Mouse (Mus musculus) limb, embryonic 12.5 days (tissue): Measurements from ENCODE around the gene Mb. TPM values are rescaled to one million over a fixed set of nuclear protein-coding genes. Genes with fewer than 3 reads are reported as not detected.
A peak's percentile ranks its signal among the peaks of the same experiment; 100 is the strongest.

Experiments
- ATAC-seq: fragments of 200-750 bp; cut with Nextera tagmentation; 2 replicates; pipeline ENCODE4 v1.8.0; 2017; ENCODE audit warnings: low read depth, moderate TSS enrichment; ENCODE audit not compliant: insufficient number of reproducible peaks, insufficient read depth, low FRiP score, low TSS enrichment
- H3K27ac ChIP-seq: fragments of 300-500 bp; sonication (generic); 2 replicates; pipeline ENCODE4 v1.5.1; 2016; ENCODE audit warnings: mild to moderate bottlenecking, moderate library complexity
- H3K27me3 ChIP-seq: fragments of 300-500 bp; sonication (generic); 2 replicates; pipeline ENCODE4 v1.6.1; 2016; ENCODE audit warnings: mild to moderate bottlenecking, moderate library complexity
- H3K36me3 ChIP-seq: fragments of 300-500 bp; sonication (generic); 2 replicates; pipeline ENCODE4 v1.6.1; 2016; ENCODE audit warnings: mild to moderate bottlenecking, moderate library complexity
- H3K4me1 ChIP-seq: fragments of 300-500 bp; sonication (generic); replicated peaks from 2 replicates; pipeline ENCODE4 v1.6.1; 2016
- H3K4me2 ChIP-seq: fragments of 300-500 bp; sonication (generic); 2 replicates; pipeline ENCODE4 v1.6.1; 2016; ENCODE audit warnings: mild to moderate bottlenecking, moderate library complexity
- H3K4me3 ChIP-seq: fragments of 300-500 bp; sonication (generic); replicated peaks from 2 replicates; pipeline ENCODE4 v1.5.1; 2016; ENCODE audit warnings: mild to moderate bottlenecking
- H3K9ac ChIP-seq: fragments of 300-500 bp; sonication (generic); replicated peaks from 2 replicates; pipeline ENCODE4 v1.6.1; 2016; ENCODE audit warnings: mild to moderate bottlenecking, moderate library complexity
- H3K9me3 ChIP-seq: fragments of 300-500 bp; sonication (generic); 2 replicates; pipeline ENCODE4 v1.6.1; 2016; ENCODE audit warnings: mild to moderate bottlenecking, moderate library complexity
- WGBS: fragments of 180-500 bp; shearing (Covaris S2); methylation state at CpG from one replicate; pipeline ENCODE4 v1.1.7; 2016; 5-methylcytosine and 5-hydroxymethylcytosine counted together
- polyA plus RNA-seq: library from polyadenylated mRNA; unstranded; fragments of >200 nt; fragmentation: Nextera tagmentation; extraction: Ambion mirVana; gene quantifications from 2 replicates; pipeline ENCODE4 v1.2.1, GENCODE M21; 2016

Mb gene
- polyA plus RNA-seq, 1 experiment from 2014 or later: 3.7 TPM

DNA sequence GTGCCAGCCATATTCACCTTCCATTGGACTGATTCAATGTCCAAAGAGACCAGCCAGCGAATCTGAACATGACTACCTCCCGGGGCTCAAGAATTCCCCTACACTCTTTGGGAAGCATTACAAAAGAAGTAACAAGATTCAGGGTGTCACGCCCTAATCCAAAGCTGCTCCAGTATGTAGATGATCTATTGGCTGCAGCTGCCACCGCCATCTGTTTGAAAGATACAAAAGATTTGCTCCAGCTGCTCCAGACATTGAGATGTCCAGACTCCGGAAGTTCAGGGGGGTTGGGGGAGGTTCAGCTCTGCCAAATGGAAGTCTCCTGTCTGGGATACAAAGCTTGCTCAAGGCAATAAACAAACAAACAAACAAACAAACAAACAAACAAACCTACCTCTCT is 73.9 kb downstream of the Mb start:
- no peak overlapping the region for H3K9ac ChIP-seq
- H3K4me1 ChIP-seq: peaks cover 6% of the 10 kb centered on the region; the same call in 1 of the 2 replicates
- no peak overlapping the region for H3K27ac ChIP-seq
- no peak overlapping the region for H3K4me3 ChIP-seq
- no peak for ATAC-seq
- no peak overlapping the region for H3K4me2 ChIP-seq
- H3K9me3 ChIP-seq: no peaks in the 10 kb centered on the region
- no peaks in the 10 kb centered on the region for H3K36me3 ChIP-seq
- H3K27me3 ChIP-seq: no peaks in the 10 kb centered on the region
- WGBS: 65% methylated on average over 5 of the region's 5 CpGs

DNA sequence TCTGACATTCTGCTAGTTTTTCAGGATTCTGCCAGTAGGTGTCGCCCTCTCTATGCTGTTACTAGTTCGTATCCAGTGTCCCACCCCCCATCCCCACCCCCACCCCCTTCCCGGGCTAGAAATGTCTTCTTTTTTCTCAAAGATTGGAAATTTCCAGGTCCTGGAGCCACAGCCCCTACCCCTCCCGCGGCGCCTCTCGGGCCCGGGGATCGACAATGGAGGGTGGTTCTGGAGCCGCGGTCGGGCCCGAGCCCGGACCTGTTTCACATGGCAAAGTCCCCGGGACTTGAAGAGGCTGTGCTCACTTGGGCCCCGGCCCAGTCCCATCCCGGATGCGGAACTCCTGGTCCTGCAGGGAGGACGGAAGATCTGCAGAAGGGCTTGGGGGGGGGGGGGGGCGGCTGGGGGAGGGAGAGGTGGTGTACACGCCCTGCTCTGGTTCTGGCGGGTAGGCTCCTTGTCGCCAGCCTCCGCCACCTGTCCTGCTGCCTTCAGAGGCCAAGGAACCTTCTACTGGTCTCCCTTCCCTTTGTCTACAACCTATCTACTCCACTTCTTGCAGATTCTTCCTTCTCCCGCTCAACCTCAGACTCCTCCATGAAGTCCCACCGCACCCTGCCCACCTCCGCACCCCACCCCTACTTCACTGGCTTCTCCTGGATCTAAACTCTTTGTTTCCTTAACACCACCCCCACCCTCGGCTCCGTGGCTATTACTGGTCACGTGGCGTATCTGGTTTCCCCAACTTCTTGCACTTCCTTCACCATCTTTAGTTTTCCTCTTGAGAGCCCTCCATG is 76.4 kb downstream of the Mb start:
- Histone ChIP-seq H3K36me3 (no peaks in the 10 kb centered on the region), H3K4me1 (peaks cover 6% of the 10 kb centered on the region; the same call in 1 of the 2 replicates), H3K9ac (peak overlapping the region; percentile 64), H3K9me3 (no peaks in the 10 kb centered on the region), H3K4me2 (peak overlapping the region; percentile 63), H3K4me3 (peak overlapping the region; percentile 43), H3K27ac (peak overlapping the region; percentile 87), H3K27me3 (no peaks in the 10 kb centered on the region)
- ATAC-seq: peak; percentile 79
- 8% methylated on average over 24 of the region's 31 CpGs for WGBS

DNA sequence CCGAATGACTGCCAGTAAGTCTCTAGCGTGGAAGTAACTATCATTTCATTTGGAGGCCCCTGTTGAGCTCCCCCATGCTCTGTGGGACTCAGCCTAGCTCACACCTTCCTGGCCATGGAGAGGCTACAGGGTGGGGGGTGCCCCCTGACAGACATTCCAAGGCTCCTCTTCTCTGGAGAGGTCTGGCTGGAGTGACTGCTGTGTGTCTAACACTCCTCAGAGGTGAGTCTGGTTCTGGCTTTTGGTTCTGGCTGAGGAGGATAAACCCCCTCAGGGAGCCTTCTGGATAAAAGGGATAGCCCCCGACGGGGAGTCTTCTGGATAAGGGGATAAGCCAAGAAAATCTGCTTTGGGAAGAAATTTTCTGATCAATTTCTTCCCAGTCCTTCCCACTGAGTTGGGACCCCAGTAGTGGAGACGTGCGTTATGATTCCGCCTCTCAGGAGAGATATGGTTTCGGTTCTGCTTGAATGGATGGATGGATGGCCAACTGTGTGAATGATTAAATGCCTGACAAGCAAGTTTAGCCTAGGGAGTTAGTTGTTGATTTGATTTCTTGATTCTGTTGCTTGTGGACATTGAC is 77.1 kb downstream of the Mb start:
- 0 out of 2 replicates have a peak overlapping the region, but pooled peaks have one; percentile 12 for H3K9ac ChIP-seq
- WGBS: 33% methylated on average over 8 of the region's 8 CpGs
- H3K4me2 ChIP-seq: peak overlapping the region; percentile 63; the same call in 1 of the 2 replicates
- H3K36me3 ChIP-seq: no peaks in the 10 kb centered on the region
- H3K9me3 ChIP-seq: no peaks in the 10 kb centered on the region
- H3K4me3 ChIP-seq: peak overlapping the region; percentile 43
- no peak overlapping the region for H3K27ac ChIP-seq
- 0 out of 2 replicates have a peak, but pooled peaks have one; percentile 11 for ATAC-seq
- no peaks in the 10 kb centered on the region for H3K27me3 ChIP-seq
- H3K4me1 ChIP-seq: peaks cover 6% of the 10 kb centered on the region; the same call in 1 of the 2 replicates

DNA sequence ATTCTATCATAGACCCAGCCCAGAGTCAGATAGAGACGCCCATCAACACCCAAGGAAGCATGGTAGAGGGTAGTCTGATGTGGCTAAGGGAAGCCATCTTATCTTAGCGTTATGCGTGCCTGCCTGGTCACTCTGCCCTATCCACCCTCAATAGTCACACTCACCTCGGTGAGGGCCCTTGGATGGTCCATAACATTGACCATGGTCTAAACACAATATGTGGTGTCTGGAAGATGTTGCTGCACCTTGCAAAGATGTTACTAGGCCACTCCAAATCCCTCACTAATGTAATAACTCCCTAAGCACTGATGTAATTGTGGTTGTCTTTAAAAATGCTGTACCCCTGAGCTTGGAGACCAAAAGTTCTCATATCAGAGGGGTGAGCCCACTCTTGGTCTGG is 77.8 kb downstream of the Mb start:
- H3K27ac ChIP-seq: no peak overlapping the region
- 86% methylated on average over 4 of the region's 4 CpGs for WGBS
- no peak for ATAC-seq

More for the DNA sequence above, 77.8 kb downstream of the Mb start:
- H3K4me3 ChIP-seq: no peak overlapping the region
- peaks cover 6% of the 10 kb centered on the region; the same call in 1 of the 2 replicates for H3K4me1 ChIP-seq
- H3K4me2 ChIP-seq: no peak overlapping the region
- H3K9me3 ChIP-seq: no peaks in the 10 kb centered on the region
- no peaks in the 10 kb centered on the region for H3K36me3 ChIP-seq
- H3K27me3 ChIP-seq: no peaks in the 10 kb centered on the region
- no peak overlapping the region for H3K9ac ChIP-seq

Other genes with a start within 250 kb of the Mb start
- gene Zfp251, start 179.2 kb downstream of the Mb start, polyA plus RNA-seq: 37.1 and 37.3 TPM in 2 replicates
- 12.8 and 13.1 TPM in 2 replicates for gene Zfp7, start 171.4 kb downstream of the Mb start, polyA plus RNA-seq
- not detected in 2 replicates for gene Gm49527, start 171.3 kb downstream of the Mb start, polyA plus RNA-seq
- gene Zfp647, start 125.2 kb downstream of the Mb start, polyA plus RNA-seq: 28.6 and 30.6 TPM in 2 replicates
- gene 1110038F14Rik, start 102.2 kb downstream of the Mb start, polyA plus RNA-seq: 95.7 and 98.4 TPM in 2 replicates
- not detected in 2 replicates for gene Apol6, start 5.9 kb downstream of the Mb start, polyA plus RNA-seq